Mouse (Mus musculus): Measurements from ENCODE around the gene Abcg5. TPM values are rescaled to one million over a fixed set of nuclear protein-coding genes. Genes with fewer than 3 reads are reported as not detected.

The Abcg5 gene
- total and polyA plus RNA-seq, 3 experiments = not detected

- Histone ChIP-seq H3K4me1 (ENCODE audit: control insufficient read depth in 1 of 2, insufficient read depth in 2 of 2) (peaks cover 22 to 48% of the 10 kb centered on the region in 2 experiments), H3K27me3 (replicated peaks) (no peaks in the 10 kb centered on the region), H3K27ac (ENCODE audit: insufficient read depth, low read depth) (no peak overlapping the region), H3K36me3 (replicated peaks in 1 of 2; ENCODE audit: control insufficient read depth in 1 of 2, insufficient read depth in 1 of 2, low read length in 1 of 2) (peaks cover 14% of the 10 kb centered on the region in 2 experiments), H3K4me2 (ENCODE audit: insufficient read depth, low read depth, poor library complexity, severe bottlenecking) (no peak overlapping the region), H3K4me3 (replicated peaks in 1 of 3; ENCODE audit: low read depth in 2 of 3, low read length in 2 of 3, poor library complexity in 1 of 3) (no peak overlapping the region), H3K79me2 (replicated peaks; ENCODE audit: control insufficient read depth, extremely low read depth, insufficient read depth, poor library complexity, severe bottlenecking) (no peaks in the 10 kb centered on the region), H3K9ac (ENCODE audit: insufficient read depth, low read depth) (no peak overlapping the region), H3K9me3 (replicated peaks; ENCODE audit: low read length) (peaks cover 10% of the 10 kb centered on the region)
- DNase-seq (ENCODE audit: extremely low read depth) = no peak
- TF ChIP-seq MYC (IDR thresholded peaks at IDR 0.05; ENCODE audit: low read depth, low read length) (no peak), MEF2A (IDR thresholded peaks at IDR 0.05; ENCODE audit: borderline replicate concordance, low read depth, low read length) (peak; percentile 42; the same call in 1 of the 2 replicates), ZKSCAN1 (IDR thresholded peaks at IDR 0.05; ENCODE audit: borderline replicate concordance, low read depth, low read length) (no peak), BHLHE40 (IDR thresholded peaks at IDR 0.05; ENCODE audit: low read depth, low read length) (peak; percentile 59), JUN (IDR thresholded peaks at IDR 0.05; ENCODE audit: insufficient read depth, low read depth, low read length) (peak; percentile 29; the same call in 1 of the 2 replicates), ZNF384 (IDR thresholded peaks at IDR 0.05; ENCODE audit: low read depth, low read length) (peak; percentile 51; the same call in 1 of the 2 replicates), KAT2A (IDR thresholded peaks at IDR 0.05; ENCODE audit: insufficient replicate concordance, low read length) (no peak), UBTF (IDR thresholded peaks at IDR 0.05; ENCODE audit: low read depth, low read length) (no peak), E2F4 (IDR thresholded peaks at IDR 0.05; ENCODE audit: insufficient replicate concordance, low read depth, low read length) (no peak), CHD2 (IDR thresholded peaks at IDR 0.05; ENCODE audit: low read length) (no peak), IRF4 (IDR thresholded peaks at IDR 0.05; ENCODE audit: low read depth, low read length) (peak; percentile 52; the same call in 1 of the 2 replicates), EP300 (IDR thresholded peaks at IDR 0.05; ENCODE audit: low read length) (0 out of 2 replicates have a peak, but pooled peaks have one; percentile 42), ELF1 (IDR thresholded peaks at IDR 0.05; ENCODE audit: low read depth, low read length) (peak; percentile 50; the same call in 1 of the 2 replicates), NRF1 (IDR thresholded peaks at IDR 0.05; ENCODE audit: low read depth, low read length) (no peak), TBP (conservative IDR thresholded peaks at IDR 0.05; ENCODE audit: low read depth, low read length) (peak; percentile 94), ZC3H11A (IDR thresholded peaks at IDR 0.05; ENCODE audit: low read depth, low read length) (no peak), HCFC1 (IDR thresholded peaks at IDR 0.05; ENCODE audit: low read depth, low read length) (no peak), TCF12 (IDR thresholded peaks at IDR 0.05; ENCODE audit: low read depth, low read length) (0 out of 2 replicates have a peak, but pooled peaks have one; percentile 25), SIN3A (IDR thresholded peaks at IDR 0.05; ENCODE audit: low read length) (no peak), RCOR1 (conservative IDR thresholded peaks at IDR 0.05; ENCODE audit: low read depth, low read length) (no peak)
- dilution Hi-C loops (cut with MboI; ENCODE audit: extremely low pct_ligation_motif_present, extremely low pct_unique_long_range_greater_than_20kb, low sequenced_read_pairs) = no loop called here
- in situ Hi-C loops (cut with MboI; ENCODE audit: low pct_ligation_motif_present, low pct_unique_long_range_greater_than_20kb, low sequenced_read_pairs) = no loop called here
These were observed 66.2 kb downstream of the Abcg5 start for GRCm38 (mm10) chr17:84616526-84617074.
